Mouse (Mus musculus) limb, embryonic 11.5 days (tissue): ENCODE results near the gene Sfxn4. TPM values are rescaled to one million over a fixed set of nuclear protein-coding genes. Genes with fewer than 3 reads are reported as not detected.
"Not testable (repeated sequence)": the region's sequence is repeated elsewhere in the genome, so short reads cannot be mapped to it uniquely, and the experiment has no call there.

ENCODE experiments used
- ATAC-seq: fragments of 200-750 bp; cut with Nextera tagmentation; 2 replicates; pipeline ENCODE4 v1.8.0; 2017; ENCODE audit warnings: low read depth; ENCODE audit not compliant: insufficient number of reproducible peaks, low FRiP score, low TSS enrichment
- DNase-seq: peaks from one replicate; pipeline ENCODE4 v3.0.0-alpha.2; 2015; ENCODE audit warnings: low spot score
- H3K27ac ChIP-seq: fragments of 300-500 bp; sonication (generic); replicated peaks from 2 replicates; pipeline ENCODE4 v1.5.1; 2014; ENCODE audit warnings: low read depth, mild to moderate bottlenecking, low read length
- H3K27me3 ChIP-seq: fragments of 300-500 bp; sonication (generic); 2 replicates; pipeline ENCODE4 v1.6.1; 2014; ENCODE audit warnings: mild to moderate bottlenecking, low read length, mixed read lengths; ENCODE audit not compliant: control insufficient read depth, insufficient read depth
- H3K36me3 ChIP-seq: fragments of 300-500 bp; sonication (generic); 2 replicates; pipeline ENCODE4 v1.6.1; 2014; ENCODE audit warnings: mild to moderate bottlenecking, low read length, moderate library complexity, mixed read lengths; ENCODE audit not compliant: control insufficient read depth, insufficient read depth
- H3K4me1 ChIP-seq: fragments of 300-500 bp; sonication (generic); 2 replicates; pipeline ENCODE4 v1.6.1; 2014; ENCODE audit warnings: low read length, mixed read lengths; ENCODE audit not compliant: control insufficient read depth, insufficient read depth
- H3K4me2 ChIP-seq: fragments of 300-500 bp; sonication (generic); 2 replicates; pipeline ENCODE4 v1.6.1; 2014; ENCODE audit warnings: low read depth, mild to moderate bottlenecking, moderate library complexity; ENCODE audit not compliant: severe bottlenecking
- H3K4me3 ChIP-seq: fragments of 300-500 bp; sonication (generic); 2 replicates; pipeline ENCODE4 v1.5.1; 2014; ENCODE audit warnings: low read depth, low read length
- H3K9ac ChIP-seq: fragments of 300-500 bp; sonication (generic); 2 replicates; pipeline ENCODE4 v1.6.1; 2014; ENCODE audit warnings: mild to moderate bottlenecking, low read length
- H3K9me3 ChIP-seq: fragments of 300-500 bp; sonication (generic); 2 replicates; pipeline ENCODE4 v1.6.1; 2016; ENCODE audit warnings: low read length; ENCODE audit not compliant: control insufficient read depth
- WGBS: fragments of 180-500 bp; shearing (Covaris S2); extraction: QIAGEN DNeasy Blood & Tissue Kit; methylation state at CpG from one replicate; pipeline ENCODE4 v1.1.7; 2014; 5-methylcytosine and 5-hydroxymethylcytosine counted together
- polyA plus RNA-seq: library from polyadenylated mRNA; unstranded; fragments of >200 nt; fragmentation: Nextera tagmentation; extraction: Ambion mirVana; gene quantifications from 2 replicates; pipeline ENCODE4 v1.2.1, GENCODE M21; 2014

Sfxn4 gene
- polyA plus RNA-seq, 1 experiment from 2014 or later = 14.4 TPM

DNA sequence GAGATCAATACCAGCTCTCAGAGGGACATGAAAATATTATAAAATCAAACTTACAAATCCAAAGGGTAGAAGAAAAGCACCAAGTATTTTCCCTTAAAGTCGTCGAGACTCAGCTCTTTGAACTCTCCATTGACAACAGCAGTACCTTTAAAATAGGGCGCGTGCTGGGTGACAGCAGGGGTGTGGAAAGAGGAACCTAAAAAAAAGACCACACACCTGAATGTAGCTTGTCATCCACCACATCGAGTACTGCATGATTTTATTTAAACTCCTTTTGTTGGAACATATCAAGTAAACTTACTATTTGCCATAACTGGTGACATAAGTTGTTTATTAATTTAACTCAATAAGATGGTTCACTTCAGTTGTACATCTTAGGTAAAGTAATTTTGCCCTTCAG lies 10.1 kb upstream of the Sfxn4 start:
- ATAC-seq (no peak), DNase-seq (no peak)
- Histone ChIP-seq H3K4me2 (no peak overlapping the region), H3K27me3 (no peaks in the 10 kb centered on the region), H3K9me3 (no peaks in the 10 kb centered on the region), H3K36me3 (peaks cover 4% of the 10 kb centered on the region; the same call in 1 of the 2 replicates), H3K4me3 (no peak overlapping the region), H3K27ac (no peak overlapping the region), H3K9ac (no peak overlapping the region), H3K4me1 (no peaks in the 10 kb centered on the region)
- 91% methylated on average over 5 of the region's 5 CpGs for WGBS

DNA sequence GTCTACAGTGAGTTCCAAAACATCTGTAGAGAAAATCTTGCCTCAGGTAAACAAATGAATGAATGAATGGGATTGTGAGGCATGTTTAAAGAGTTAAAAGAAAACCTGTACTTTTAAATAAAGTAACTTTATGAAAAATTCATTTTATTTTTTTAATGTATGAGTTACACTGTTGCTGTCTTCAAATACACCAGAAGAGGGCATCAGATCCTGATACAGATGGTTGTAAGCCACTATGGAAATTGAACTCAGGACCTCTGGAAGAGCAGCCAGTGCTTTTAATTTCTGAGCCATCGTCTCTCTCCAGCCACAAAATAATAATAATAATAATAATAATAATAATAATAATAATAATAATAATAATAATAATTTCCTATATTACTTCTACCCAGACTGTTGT lies 9.2 kb upstream of the Sfxn4 start:
- H3K4me1 ChIP-seq = no peaks in the 10 kb centered on the region
- peaks cover 4% of the 10 kb centered on the region; the same call in 1 of the 2 replicates for H3K36me3 ChIP-seq
- no peaks in the 10 kb centered on the region for H3K27me3 ChIP-seq
- no peak for ATAC-seq
- H3K4me2 ChIP-seq = no peak overlapping the region
- H3K9ac ChIP-seq = no peak overlapping the region
- no peak overlapping the region for H3K4me3 ChIP-seq
- 96% methylated on average over 1 of the region's 1 CpGs for WGBS
- H3K27ac ChIP-seq = no peak overlapping the region
- DNase-seq = no peak
- no peaks in the 10 kb centered on the region for H3K9me3 ChIP-seq

DNA sequence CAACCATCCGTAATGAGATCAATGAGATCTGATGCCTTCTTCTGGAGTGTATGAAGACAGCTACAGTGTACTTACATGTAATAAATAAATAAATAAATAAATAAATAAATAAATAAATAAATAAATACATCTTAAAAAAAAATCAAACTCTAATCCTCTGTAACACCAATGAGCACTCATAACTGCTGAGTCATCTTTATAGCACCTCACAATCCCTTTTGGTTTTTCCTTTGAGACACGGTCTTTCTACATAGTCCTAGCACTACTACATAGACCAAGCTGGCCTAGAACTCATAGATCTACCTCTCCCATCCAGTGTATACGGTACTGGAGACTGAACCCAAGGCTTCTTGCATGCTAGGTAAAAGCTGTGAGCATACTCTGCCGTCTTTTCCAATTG lies 4.9 kb upstream of the Sfxn4 start:
- DNase-seq, ATAC-seq, H3K27me3 ChIP-seq, H3K9me3 ChIP-seq, H3K4me3 ChIP-seq, H3K27ac ChIP-seq, H3K9ac ChIP-seq, H3K4me1 ChIP-seq, H3K4me2 ChIP-seq, H3K36me3 ChIP-seq: not testable (repeated sequence)
- WGBS = 94% methylated on average over 4 of the region's 4 CpGs

DNA sequence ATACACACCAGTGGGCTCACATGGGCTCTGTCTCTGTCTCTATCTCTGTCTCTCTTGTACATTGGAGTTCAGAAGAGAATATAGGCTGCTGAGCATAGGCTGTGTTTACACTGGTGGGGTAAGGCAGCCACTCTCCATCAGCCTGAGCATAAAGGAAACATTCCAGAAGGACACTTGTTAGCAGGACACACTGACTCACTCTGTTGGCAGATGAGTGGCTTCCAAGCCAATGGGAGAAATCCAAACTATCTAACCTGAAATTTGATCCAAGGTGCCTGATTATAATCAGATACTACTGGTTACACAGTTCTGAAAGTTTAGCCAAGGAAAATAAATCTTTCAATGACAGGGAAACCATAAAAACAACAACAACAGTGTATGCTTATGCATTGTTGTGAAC lies 15.5 kb downstream of the Sfxn4 start:
- no peaks in the 10 kb centered on the region for H3K36me3 ChIP-seq
- no peak overlapping the region for H3K4me3 ChIP-seq
- H3K9me3 ChIP-seq = no peaks in the 10 kb centered on the region
- no peaks in the 10 kb centered on the region for H3K4me1 ChIP-seq
- no peak for ATAC-seq
- no peak overlapping the region for H3K9ac ChIP-seq
- no peak for DNase-seq
- H3K27ac ChIP-seq = no peak overlapping the region
- no peaks in the 10 kb centered on the region for H3K27me3 ChIP-seq
- H3K4me2 ChIP-seq = no peak overlapping the region

DNA sequence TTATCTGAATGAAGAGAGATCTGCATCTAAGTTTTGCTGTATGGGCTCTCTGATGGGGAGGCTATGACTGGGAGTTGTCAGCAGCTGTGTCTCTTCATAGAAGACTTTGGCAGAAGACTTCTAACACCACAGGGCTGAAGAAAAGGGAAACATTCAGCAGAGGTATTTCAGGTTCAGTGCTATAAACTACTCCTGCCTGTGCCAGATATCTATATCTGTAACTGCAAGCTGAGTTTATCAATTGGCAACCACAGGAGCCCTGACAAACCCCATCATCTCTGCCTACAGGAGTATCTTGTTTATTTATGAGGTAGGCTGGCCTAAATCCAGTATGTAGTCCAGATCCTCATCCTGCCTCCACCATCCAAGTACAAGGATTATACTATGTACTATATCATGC lies 18.0 kb downstream of the Sfxn4 start:
- ATAC-seq (no peak), DNase-seq (no peak)
- Histone ChIP-seq H3K9ac (no peak overlapping the region), H3K27me3 (no peaks in the 10 kb centered on the region), H3K4me2 (no peak overlapping the region), H3K9me3 (no peaks in the 10 kb centered on the region), H3K27ac (no peak overlapping the region), H3K4me1 (no peaks in the 10 kb centered on the region), H3K36me3 (peaks cover 2% of the 10 kb centered on the region; the same call in 1 of the 2 replicates), H3K4me3 (no peak overlapping the region)

DNA sequence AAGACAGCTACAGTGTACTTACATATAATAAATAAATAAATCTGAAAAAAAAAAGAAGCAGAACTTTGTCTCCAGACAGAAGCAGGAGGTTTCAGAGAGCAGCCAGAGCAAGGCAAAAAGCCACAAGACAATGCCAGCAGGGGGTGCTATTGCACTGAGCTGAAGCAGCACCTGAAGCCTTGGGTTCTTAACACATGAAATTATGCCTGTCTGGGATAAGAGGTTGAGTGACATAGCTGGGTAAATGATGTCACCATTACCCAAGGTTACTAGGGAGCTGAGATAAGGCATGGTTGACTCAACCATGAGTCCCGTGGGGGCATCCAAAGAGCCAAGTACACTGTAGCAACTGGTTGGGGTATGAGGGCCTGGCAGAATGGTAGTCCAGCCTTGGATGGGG lies 23.5 kb downstream of the Sfxn4 start:
- no peak overlapping the region for H3K4me3 ChIP-seq
- H3K36me3 ChIP-seq = peaks cover 17% of the 10 kb centered on the region; the same call in 1 of the 2 replicates
- H3K4me1 ChIP-seq = no peaks in the 10 kb centered on the region
- ATAC-seq = no peak
- no peaks in the 10 kb centered on the region for H3K27me3 ChIP-seq
- H3K9ac ChIP-seq = no peak overlapping the region
- DNase-seq = peak; percentile 82
- H3K27ac ChIP-seq = no peak overlapping the region
- H3K4me2 ChIP-seq = no peak overlapping the region
- H3K9me3 ChIP-seq = no peaks in the 10 kb centered on the region
- WGBS = 79% methylated on average over 1 of the region's 1 CpGs

DNA sequence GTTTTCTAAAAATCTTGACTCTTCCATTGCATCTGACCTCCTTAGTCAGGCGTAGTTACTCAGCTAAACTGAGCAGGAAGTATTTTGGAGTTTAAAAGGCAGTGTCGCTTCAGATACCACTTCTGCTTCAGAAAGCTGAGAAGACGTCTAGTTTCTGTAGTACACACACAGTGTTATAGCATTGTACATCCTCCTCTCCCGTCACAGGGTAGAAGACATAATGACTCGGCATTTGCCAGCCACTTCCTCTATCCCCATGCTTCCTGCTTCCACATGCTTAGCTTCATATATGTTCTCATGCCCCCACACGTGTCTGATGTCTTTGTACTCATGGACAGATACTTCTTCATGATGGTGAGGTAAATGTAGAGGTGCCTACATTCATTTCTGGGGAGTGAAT lies 42.6 kb downstream of the Sfxn4 start:
- no peaks in the 10 kb centered on the region for H3K9me3 ChIP-seq
- DNase-seq (no peak), ATAC-seq (no peak)
- H3K27ac ChIP-seq = no peak overlapping the region
- H3K36me3 ChIP-seq = peaks cover 16% of the 10 kb centered on the region; the same call in 1 of the 2 replicates
- H3K4me2 ChIP-seq = no peak overlapping the region
- no peak overlapping the region for H3K4me3 ChIP-seq
- H3K9ac ChIP-seq = no peak overlapping the region
- no peaks in the 10 kb centered on the region for H3K4me1 ChIP-seq
- 86% methylated on average over 6 of the region's 6 CpGs for WGBS
- no peaks in the 10 kb centered on the region for H3K27me3 ChIP-seq

DNA sequence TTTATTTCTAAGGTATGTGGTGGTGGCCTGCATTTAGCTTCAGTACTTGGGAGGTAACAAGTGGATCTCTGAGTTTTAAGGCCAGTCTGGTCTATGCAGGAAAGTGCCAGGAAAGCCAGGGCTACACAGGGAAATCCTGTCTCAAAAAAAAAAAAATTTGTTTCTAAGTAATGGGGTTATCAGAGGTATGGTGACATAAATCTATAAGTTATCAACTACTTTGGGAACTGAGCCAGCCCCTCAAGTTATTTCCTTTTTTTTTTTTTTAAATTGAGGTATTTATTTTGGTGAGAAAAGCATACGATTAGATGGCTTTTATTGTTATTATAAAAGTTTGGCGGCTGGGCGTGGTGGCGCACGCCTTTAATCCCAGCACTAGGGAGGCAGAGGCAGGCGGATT lies 48.1 kb downstream of the Sfxn4 start:
- Histone ChIP-seq H3K27me3 (no peaks in the 10 kb centered on the region), H3K27ac (no peak overlapping the region), H3K9me3 (no peaks in the 10 kb centered on the region), H3K36me3 (0 out of 2 replicates have a peak, but pooled peaks cover 5% of the 10 kb centered on the region), H3K4me2 (no peak overlapping the region), H3K4me3 (no peak overlapping the region), H3K9ac (no peak overlapping the region), H3K4me1 (peaks cover 3% of the 10 kb centered on the region; the same call in 1 of the 2 replicates)
- DNase-seq (no peak), ATAC-seq (no peak)
- over 99% methylated on average over 6 of the region's 6 CpGs for whole genome bisulfite sequencing

DNA sequence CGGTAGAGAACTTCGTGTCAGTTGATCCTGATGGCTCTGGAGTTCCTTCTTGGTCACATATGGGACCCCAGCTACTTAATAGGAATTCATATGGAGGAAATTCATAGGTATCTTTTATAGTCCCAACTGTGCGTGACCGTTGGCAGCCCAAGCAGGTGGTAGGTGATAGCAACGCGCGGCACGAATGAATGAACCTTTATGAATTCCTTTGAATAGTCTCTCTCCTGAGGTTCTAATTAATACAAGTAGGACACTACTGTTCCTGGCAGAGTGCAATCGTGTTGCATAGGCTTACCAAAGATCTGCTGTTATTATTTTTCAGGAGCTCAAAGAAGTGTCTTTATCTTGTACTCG lies 49.3 kb downstream of the Sfxn4 start:
- ATAC-seq (no peak), DNase-seq (no peak)
- Histone ChIP-seq H3K9ac (peak overlapping the region; percentile 76), H3K9me3 (no peaks in the 10 kb centered on the region), H3K4me3 (peak overlapping the region; percentile 86), H3K27me3 (no peaks in the 10 kb centered on the region), H3K4me2 (peak overlapping the region; percentile 61), H3K4me1 (peaks cover 3% of the 10 kb centered on the region; the same call in 1 of the 2 replicates), H3K36me3 (0 out of 2 replicates have a peak, but pooled peaks cover 4% of the 10 kb centered on the region), H3K27ac (no peak overlapping the region)
- WGBS = 30% methylated on average over 10 of the region's 10 CpGs
